Mouse (Mus musculus) lung, embryonic 14.5 days (tissue): ENCODE measurements at regions not wholly inside any gene's neighbourhood (a gene's known extent, or its start where the extent isn't known, plus 50 kb on each side); places are given as distances from the start of the nearest gene placed in this dataset.

Experiments
- ATAC-seq: fragments of 200-750 bp; cut with Nextera tagmentation; 2 replicates; pipeline ENCODE4 v1.8.0; 2017; ENCODE audit warnings: mild to moderate bottlenecking, moderate TSS enrichment, moderate library complexity; ENCODE audit not compliant: insufficient read depth
- DNase-seq: peaks from one replicate; pipeline ENCODE4 v3.0.0-alpha.2; 2015
- H3K27ac ChIP-seq: fragments of 300-500 bp; sonication (generic); 2 replicates; pipeline ENCODE4 v1.5.1; 2014; ENCODE audit warnings: low read depth, mild to moderate bottlenecking, moderate library complexity
- H3K27me3 ChIP-seq: fragments of 300-500 bp; sonication (generic); 2 replicates; pipeline ENCODE4 v1.6.1; 2014; ENCODE audit warnings: low read length, control low read depth; ENCODE audit not compliant: insufficient read depth
- H3K36me3 ChIP-seq: fragments of 300-500 bp; sonication (generic); 2 replicates; pipeline ENCODE4 v1.6.1; 2014; ENCODE audit warnings: control low read depth; ENCODE audit not compliant: insufficient read depth
- H3K4me1 ChIP-seq: fragments of 300-500 bp; sonication (generic); 2 replicates; pipeline ENCODE4 v1.6.1; 2014; ENCODE audit warnings: antibody characterized with exemption, control low read depth; ENCODE audit not compliant: insufficient read depth
- H3K4me2 ChIP-seq: fragments of 300-500 bp; sonication (generic); 2 replicates; pipeline ENCODE4 v1.6.1; 2014; ENCODE audit warnings: mild to moderate bottlenecking
- H3K4me3 ChIP-seq: fragments of 300-500 bp; sonication (generic); 2 replicates; pipeline ENCODE4 v1.5.1; 2014; ENCODE audit warnings: low read depth, low read length
- H3K9ac ChIP-seq: fragments of 300-500 bp; sonication (generic); 2 replicates; pipeline ENCODE4 v1.6.1; 2014
- H3K9me3 ChIP-seq: fragments of 300-500 bp; sonication (generic); 2 replicates; pipeline ENCODE4 v1.6.1; 2016; ENCODE audit warnings: low read depth, low read length, control low read depth
- CTCF ChIP-seq: IDR thresholded peaks from 2 replicates; pipeline ENCODE4 v1.5.1; 2016; ENCODE audit warnings: antibody characterized with exemption, low read depth
- WGBS: fragments of 180-500 bp; shearing (Covaris S2); extraction: QIAGEN DNeasy Blood & Tissue Kit; methylation state at CpG from one replicate; pipeline ENCODE4 v1.1.7; 2014; 5-methylcytosine and 5-hydroxymethylcytosine counted together

- Histone ChIP-seq H3K4me3 (no peak overlapping the region), H3K27ac (no peak overlapping the region), H3K9ac (no peak overlapping the region), H3K27me3 (no peaks in the 10 kb centered on the region), H3K9me3 (no peaks in the 10 kb centered on the region), H3K4me2 (no peak overlapping the region), H3K4me1 (no peaks in the 10 kb centered on the region), H3K36me3 (no peaks in the 10 kb centered on the region)
- no peak for ATAC-seq
- TF ChIP-seq CTCF = no peak
- no peak for DNase-seq
- 61% methylated on average over 6 of the region's 6 CpGs for WGBS
Measured at GRCm38 (mm10) chr2:45786787-45787186, 669.6 kb upstream of the Zeb2 start.

GRCm38 (mm10) chr2:45785684-45786083 lies 668.5 kb upstream of the Zeb2 start:
- DNase-seq (no peak), ATAC-seq (no peak)
- Histone ChIP-seq H3K4me1 (no peaks in the 10 kb centered on the region), H3K36me3 (no peaks in the 10 kb centered on the region), H3K9ac (no peak overlapping the region), H3K9me3 (no peaks in the 10 kb centered on the region), H3K27me3 (no peaks in the 10 kb centered on the region), H3K27ac (no peak overlapping the region), H3K4me3 (no peak overlapping the region), H3K4me2 (no peak overlapping the region)
- WGBS = 77% methylated on average over 2 of the region's 2 CpGs
- no peak for TF ChIP-seq CTCF

GRCm38 (mm10) chr2:45783634-45784412 lies 666.6 kb upstream of the Zeb2 start:
- TF ChIP-seq CTCF = no peak
- 75% methylated on average over 9 of the region's 9 CpGs for WGBS
- no peaks in the 10 kb centered on the region for H3K4me1 ChIP-seq
- ATAC-seq (no peak), DNase-seq (no peak)
- H3K4me2 ChIP-seq = no peak overlapping the region
- H3K27me3 ChIP-seq = no peaks in the 10 kb centered on the region
- H3K9ac ChIP-seq = no peak overlapping the region
- H3K4me3 ChIP-seq = no peak overlapping the region
- H3K36me3 ChIP-seq = no peaks in the 10 kb centered on the region
- no peak overlapping the region for H3K27ac ChIP-seq
- no peaks in the 10 kb centered on the region for H3K9me3 ChIP-seq

- TF ChIP-seq CTCF = no peak
- ATAC-seq (no peak), DNase-seq (no peak)
- no peak overlapping the region for H3K4me3 ChIP-seq
- H3K4me2 ChIP-seq = no peak overlapping the region
- no peak overlapping the region for H3K27ac ChIP-seq
- H3K4me1 ChIP-seq = no peaks in the 10 kb centered on the region
- no peak overlapping the region for H3K9ac ChIP-seq
- H3K27me3 ChIP-seq = no peaks in the 10 kb centered on the region
- no peaks in the 10 kb centered on the region for H3K36me3 ChIP-seq
- H3K9me3 ChIP-seq = no peaks in the 10 kb centered on the region
- WGBS = 88% methylated on average over 7 of the region's 7 CpGs
Measured at GRCm38 (mm10) chr2:45777466-45777865, 660.3 kb upstream of the Zeb2 start.

- no peak for ATAC-seq
- Histone ChIP-seq H3K27me3 (no peaks in the 10 kb centered on the region), H3K4me1 (no peaks in the 10 kb centered on the region), H3K9ac (no peak overlapping the region), H3K27ac (no peak overlapping the region), H3K9me3 (no peaks in the 10 kb centered on the region), H3K36me3 (no peaks in the 10 kb centered on the region), H3K4me2 (no peak overlapping the region), H3K4me3 (no peak overlapping the region)
- no peak for TF ChIP-seq CTCF
- no peak for DNase-seq
- WGBS = 86% methylated on average over 17 of the region's 17 CpGs
Measured at GRCm38 (mm10) chr2:45776485-45777135, 659.4 kb upstream of the Zeb2 start.

- no peaks in the 10 kb centered on the region for H3K9me3 ChIP-seq
- no peaks in the 10 kb centered on the region for H3K36me3 ChIP-seq
- no peak overlapping the region for H3K4me2 ChIP-seq
- no peak overlapping the region for H3K4me3 ChIP-seq
- no peaks in the 10 kb centered on the region for H3K27me3 ChIP-seq
- no peak for TF ChIP-seq CTCF
- WGBS = 75% methylated on average over 4 of the region's 4 CpGs
- no peak overlapping the region for H3K9ac ChIP-seq
- no peak for ATAC-seq
- no peaks in the 10 kb centered on the region for H3K4me1 ChIP-seq
- DNase-seq = no peak
- no peak overlapping the region for H3K27ac ChIP-seq
Measured at GRCm38 (mm10) chr2:45775691-45776090, 658.5 kb upstream of the Zeb2 start.

- no peak for TF ChIP-seq CTCF
- Histone ChIP-seq H3K27ac (no peak overlapping the region), H3K9me3 (no peaks in the 10 kb centered on the region), H3K4me2 (no peak overlapping the region), H3K27me3 (no peaks in the 10 kb centered on the region), H3K4me3 (no peak overlapping the region), H3K4me1 (no peaks in the 10 kb centered on the region), H3K36me3 (no peaks in the 10 kb centered on the region), H3K9ac (no peak overlapping the region)
- DNase-seq (no peak), ATAC-seq (no peak)
- WGBS = 72% methylated on average over 3 of the region's 3 CpGs
Measured at GRCm38 (mm10) chr2:45774416-45774815, 657.2 kb upstream of the Zeb2 start.
